In the genomic region with DNA sequence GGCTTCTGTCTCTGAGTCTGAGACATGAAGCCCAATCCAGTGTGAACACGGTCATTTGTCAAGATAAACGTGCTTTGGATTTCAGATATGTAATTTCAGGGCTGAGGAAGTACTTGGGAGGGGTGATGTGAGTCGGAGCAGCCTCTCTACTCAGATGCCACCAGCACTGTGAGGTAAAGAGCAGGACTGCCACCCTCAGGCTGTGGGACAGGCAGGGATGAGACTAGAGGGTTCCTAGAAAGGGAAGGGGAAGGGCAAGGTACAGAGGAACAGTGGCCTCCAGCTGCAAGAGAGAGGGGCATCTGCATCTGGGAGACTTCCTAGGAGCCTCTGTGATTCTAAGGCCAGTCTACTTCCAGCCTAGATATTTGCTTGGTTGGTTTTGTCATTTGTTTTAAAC, we compare ENCODE assay signal across 18 mouse cellular contexts.
DNase-seq lines count a peak whose midpoint lies in the region; TF ChIP-seq lines count a peak whose summit lies in the region.
"Had no signal": no experiment of that assay in that cellular context is flagged by ENCODE, and none has a peak within 500 bp of the region (broad histone marks: within the 10 kb centered on the region; RNA-seq: fewer than 3 reads in every experiment).

No protein-coding gene starts in this region.

- H3K36me3 ChIP-seq in kidney, adult 2 months (ENCODE audit: control insufficient read depth, insufficient read depth, low read length), result no peaks in the 10 kb centered on the region
- H3K36me3 ChIP-seq in CH12.LX (replicated peaks in 1 of 2; ENCODE audit: control insufficient read depth in 1 of 2, insufficient read depth in 1 of 2, low read length in 1 of 2), result no peaks in the 10 kb centered on the region
- H3K36me3 ChIP-seq: embryonic facial prominence, embryonic 10.5 days; hindbrain, embryonic 10.5 days; limb, embryonic 12.5 days; liver, embryonic 15.5 days; neural tube, embryonic 12.5 days had no signal

- H3K4me2 ChIP-seq in CH12.LX (ENCODE audit: insufficient read depth, low read depth, poor library complexity, severe bottlenecking), result no peak overlapping the region
- H3K4me2 ChIP-seq: forebrain, embryonic 13.5 days; limb, embryonic 12.5 days; liver, embryonic 15.5 days; neural tube, embryonic 12.5 days had no signal

- peak; percentile 77 for DNase-seq in heart, adult 11 months
- no peak for DNase-seq in heart, postnatal 10 days
- DNase-seq in kidney, adult 2 months, result peak; percentile 14
- no peak for DNase-seq in kidney, adult 8-10 months
- DNase-seq in CH12.LX (ENCODE audit: extremely low read depth), result no peak
- peak; percentile 4 for DNase-seq in kidney, postnatal 14 days
- DNase-seq in lung, postnatal 4 days, result no peak
- DNase-seq: adrenal gland, adult 8-10 months; cerebellum, adult 11-12 months; cerebellum, postnatal 25 days; thymus, postnatal 36 days had no signal

- no peak overlapping the region for H3K9ac ChIP-seq in CH12.LX (ENCODE audit: insufficient read depth, low read depth)
- H3K9ac ChIP-seq: forebrain, embryonic 13.5 days; limb, embryonic 12.5 days; liver, embryonic 15.5 days; neural tube, embryonic 12.5 days had no signal

- H3K4me3 ChIP-seq in kidney, adult 2 months (ENCODE audit: insufficient read depth, low read depth, low read length), result no peak overlapping the region
- H3K4me3 ChIP-seq in CH12.LX (replicated peaks in 1 of 3; ENCODE audit: low read depth in 2 of 3, low read length in 2 of 3, poor library complexity in 1 of 3), result no peak overlapping the region
- H3K4me3 ChIP-seq: embryonic facial prominence, embryonic 10.5 days; forebrain, embryonic 13.5 days; hindbrain, embryonic 10.5 days; left cerebral cortex, adult 2 months; limb, embryonic 12.5 days; liver, embryonic 15.5 days; neural tube, embryonic 12.5 days had no signal

- no peaks in the 10 kb centered on the region for H3K27me3 ChIP-seq in kidney, adult 2 months (replicated peaks; ENCODE audit: control insufficient read depth, insufficient read depth, low read length)
- peaks cover 5% of the 10 kb centered on the region for H3K27me3 ChIP-seq in CH12.LX (replicated peaks)
- H3K27me3 ChIP-seq: forebrain, embryonic 13.5 days; limb, embryonic 12.5 days; liver, embryonic 15.5 days; neural tube, embryonic 12.5 days had no signal

- 49% methylated on average over 3 of the region's 3 CpGs for WGBS in kidney, adult 2 months

- in situ Hi-C loops in CH12.LX (cut with MboI; ENCODE audit: low pct_ligation_motif_present, low pct_unique_long_range_greater_than_20kb, low sequenced_read_pairs), result no loop called here

- H3K4me1 ChIP-seq in kidney, adult 2 months (ENCODE audit: control insufficient read depth, insufficient read depth, low read length), result 0 out of 2 replicates have a peak, but pooled peaks cover 2% of the 10 kb centered on the region
- H3K4me1 ChIP-seq in CH12.LX (ENCODE audit: control insufficient read depth in 1 of 2, insufficient read depth in 2 of 2), result no peaks in the 10 kb centered on the region
- H3K4me1 ChIP-seq: forebrain, embryonic 13.5 days; hindbrain, embryonic 10.5 days; limb, embryonic 12.5 days; liver, embryonic 15.5 days; neural tube, embryonic 12.5 days had no signal

- dilution Hi-C loops in CH12.LX (cut with MboI; ENCODE audit: extremely low pct_ligation_motif_present, extremely low pct_unique_long_range_greater_than_20kb, low sequenced_read_pairs), result no loop called here

- no peak for TF ChIP-seq EP300 in CH12.LX (IDR thresholded peaks at IDR 0.05; ENCODE audit: low read length)

- peak; percentile 45 for TF ChIP-seq RAD21 in CH12.LX (IDR thresholded peaks at IDR 0.05; ENCODE audit: low read depth, low read length)

- H3K27ac ChIP-seq in kidney, adult 2 months (ENCODE audit: insufficient read depth, low read depth, low read length), result no peak overlapping the region
- no peak overlapping the region for H3K27ac ChIP-seq in CH12.LX (ENCODE audit: insufficient read depth, low read depth)
- H3K27ac ChIP-seq: embryonic facial prominence, embryonic 10.5 days; forebrain, embryonic 13.5 days; hindbrain, embryonic 10.5 days; left cerebral cortex, adult 2 months; limb, embryonic 12.5 days; liver, embryonic 15.5 days; neural tube, embryonic 12.5 days had no signal

- peak; percentile 50; the same call in 1 of the 2 replicates for TF ChIP-seq CTCF in kidney, adult 2 months (conservative IDR thresholded peaks at IDR 0.05; ENCODE audit: insufficient read depth, insufficient read length, low read depth, low read length)
- peak in 1 of 2 experiments; percentile 46; a peak in 2 of 4 replicates for TF ChIP-seq CTCF in CH12.LX (conservative IDR thresholded peaks at IDR 0.05 in 1 of 2, IDR thresholded peaks at IDR 0.05 in 1 of 2; ENCODE audit: low read depth in 2 of 2, low read length in 2 of 2)

- H3K79me2 ChIP-seq in CH12.LX (replicated peaks; ENCODE audit: control insufficient read depth, extremely low read depth, insufficient read depth, poor library complexity, severe bottlenecking), result no peaks in the 10 kb centered on the region

- intact Hi-C loops in heart, postnatal 10 days (cut with DNase I), result no loop called here

- no peak for TF ChIP-seq POLR2A in kidney, adult 2 months (IDR thresholded peaks at IDR 0.05; ENCODE audit: low read depth, low read length)
- no peak for TF ChIP-seq POLR2A in CH12.LX (IDR thresholded peaks at IDR 0.05; ENCODE audit: low read depth, low read length)

- H3K9me3 ChIP-seq in CH12.LX (replicated peaks; ENCODE audit: low read length), result no peaks in the 10 kb centered on the region
- H3K9me3 ChIP-seq: forebrain, embryonic 13.5 days; hindbrain, embryonic 10.5 days; limb, embryonic 12.5 days; liver, embryonic 15.5 days; neural tube, embryonic 12.5 days had no signal

TF ChIP-seq in CH12.LX, 34 proteins besides CTCF, POLR2A, EP300 and RAD21:
- no peak for TF ChIP-seq MEF2A (IDR thresholded peaks at IDR 0.05; ENCODE audit: borderline replicate concordance, low read depth, low read length)
- no peak for TF ChIP-seq BHLHE40 (IDR thresholded peaks at IDR 0.05; ENCODE audit: low read depth, low read length)
- peak; percentile 24; the same call in 1 of the 2 replicates for TF ChIP-seq SMC3 (IDR thresholded peaks at IDR 0.05; ENCODE audit: low read depth, low read length)
- TF ChIP-seq PAX5 (IDR thresholded peaks at IDR 0.05; ENCODE audit: low read length), result no peak
- no peak for TF ChIP-seq MAX (IDR thresholded peaks at IDR 0.05; ENCODE audit: low read length)
- TF ChIP-seq NELFE (IDR thresholded peaks at IDR 0.05; ENCODE audit: low read depth, low read length), result no peak
- no peak for TF ChIP-seq ZKSCAN1 (IDR thresholded peaks at IDR 0.05; ENCODE audit: borderline replicate concordance, low read depth, low read length)
TF ChIP-seq in CH12.LX: peak in this region for 1.

Comparison
In these comparisons a context has a peak if more than half of its experiments do, and no peak if none do; other contexts are left out.
1. DNase-seq: peak in heart, adult 11 months (single experiment), kidney, adult 2 months (single experiment) and kidney, postnatal 14 days (single experiment); none in heart, postnatal 10 days (0 of 2), kidney, adult 8-10 months (0 of 2), CH12.LX (single experiment) and lung, postnatal 4 days (0 of 2).